Mouse (Mus musculus) splenic B cell, adult 2 months (primary cell): Measurements from ENCODE around the gene Sval2.

Experiments
- DNase-seq: peaks from one replicate; pipeline ENCODE4 v3.0.0-alpha.2; 2011; ENCODE audit warnings: low read depth, low spot score
- H3K27me3 ChIP-seq: 2 replicates; pipeline ENCODE4 v1.6.1; 2012; ENCODE audit warnings: mild to moderate bottlenecking, low read length, moderate library complexity, mixed read lengths; ENCODE audit not compliant: control insufficient read depth, poor library complexity, insufficient read depth, severe bottlenecking
- H3K36me3 ChIP-seq: 2 replicates; pipeline ENCODE4 v1.6.1; 2012; ENCODE audit warnings: mild to moderate bottlenecking, low read length, moderate library complexity, mixed read lengths; ENCODE audit not compliant: control insufficient read depth, poor library complexity, insufficient read depth, severe bottlenecking

Gene Sval2

DNA sequence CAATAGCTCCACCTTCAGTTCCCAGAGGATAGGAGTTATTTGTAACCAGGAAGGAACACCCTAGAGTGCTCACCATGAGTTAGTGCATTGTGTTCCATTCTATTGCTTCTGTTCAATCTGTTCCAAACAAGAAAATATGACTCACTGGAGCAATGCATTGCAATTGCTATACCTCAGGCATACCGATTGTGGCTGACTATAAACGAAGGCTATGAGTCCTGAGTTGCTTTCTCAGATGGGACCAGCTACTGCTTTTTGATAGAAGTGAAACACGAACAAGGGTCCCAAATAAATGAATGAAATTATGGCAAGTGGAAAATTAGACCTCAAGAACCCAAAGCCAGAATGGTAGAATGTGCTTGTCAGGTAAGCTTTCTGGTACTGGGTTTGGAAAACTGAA lies at the start of gene Sval2:
TSS of gene Sval2 (plus strand) at position 301 of the 400 bp plus-strand sequence.
- Histone ChIP-seq H3K27me3 (no peaks in the 10 kb centered on the region), H3K36me3 (no peaks in the 10 kb centered on the region)
- no peak for DNase-seq

DNA sequence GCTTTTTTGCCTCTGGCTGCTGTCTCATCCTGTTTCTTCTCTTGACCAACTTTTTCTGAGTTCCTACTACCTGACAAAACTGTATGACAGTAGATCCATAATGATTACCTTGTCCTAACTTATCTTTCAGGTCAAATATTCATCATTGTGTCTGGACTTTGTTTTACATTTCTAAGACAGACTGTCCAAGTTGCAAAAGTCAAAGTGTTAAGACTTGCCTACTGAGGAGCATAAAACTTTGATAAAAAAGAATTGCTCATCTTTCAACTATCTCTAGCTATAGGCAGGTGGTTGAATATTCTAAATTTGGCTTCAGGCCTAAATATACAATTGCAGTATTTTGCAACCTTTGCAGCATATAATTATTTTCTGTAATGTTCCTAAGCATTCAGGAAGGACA lies 28.7 kb upstream of the Sval2 start:
- H3K27me3 ChIP-seq: no peaks in the 10 kb centered on the region
- no peaks in the 10 kb centered on the region for H3K36me3 ChIP-seq
- no peak for DNase-seq

DNA sequence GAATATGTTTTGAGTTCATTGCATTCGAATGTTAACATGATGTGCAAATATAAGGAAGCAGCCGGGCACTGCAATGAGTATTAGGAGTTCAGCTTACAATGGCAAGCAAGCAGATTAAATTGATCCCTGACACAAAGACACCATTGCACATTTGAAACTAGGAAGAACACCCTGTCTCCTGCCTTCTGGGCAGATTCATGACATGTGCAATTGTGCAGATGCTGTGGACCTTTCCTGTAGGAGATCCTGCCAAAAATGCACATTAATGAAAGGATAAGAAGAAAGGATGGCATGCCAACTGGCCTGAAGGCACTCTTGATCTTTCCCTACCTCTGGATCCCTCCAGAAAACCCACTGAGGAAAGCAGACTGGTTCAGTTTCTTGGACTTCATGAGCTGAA lies 23.3 kb upstream of the Sval2 start:
- Histone ChIP-seq H3K27me3 (no peaks in the 10 kb centered on the region), H3K36me3 (no peaks in the 10 kb centered on the region)
- no peak for DNase-seq

DNA sequence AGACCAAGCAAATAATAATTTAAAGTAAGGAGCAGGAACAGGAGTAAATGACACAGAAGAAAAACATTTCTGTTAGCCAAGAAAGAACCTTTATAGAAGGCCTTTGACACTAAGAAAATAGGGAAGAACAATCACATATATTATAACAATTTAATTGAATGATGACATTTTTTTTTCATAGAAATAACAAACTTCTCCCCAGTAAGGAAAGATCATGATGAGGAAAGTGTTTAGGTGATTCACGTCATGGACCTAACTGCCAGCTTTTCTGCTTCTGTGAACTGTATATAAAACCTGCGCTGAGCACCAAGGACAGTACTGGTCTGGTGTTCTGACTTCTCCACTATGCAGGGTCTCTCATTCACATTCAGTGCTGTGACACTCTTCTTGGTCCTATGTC lies 5.6 kb upstream of the Sval2 start, which contains the start of gene Pip:
TSS of gene Pip (plus strand) at position 301 of the 400 bp plus-strand sequence.
- Histone ChIP-seq H3K27me3 (no peaks in the 10 kb centered on the region), H3K36me3 (no peaks in the 10 kb centered on the region)
- no peak for DNase-seq

DNA sequence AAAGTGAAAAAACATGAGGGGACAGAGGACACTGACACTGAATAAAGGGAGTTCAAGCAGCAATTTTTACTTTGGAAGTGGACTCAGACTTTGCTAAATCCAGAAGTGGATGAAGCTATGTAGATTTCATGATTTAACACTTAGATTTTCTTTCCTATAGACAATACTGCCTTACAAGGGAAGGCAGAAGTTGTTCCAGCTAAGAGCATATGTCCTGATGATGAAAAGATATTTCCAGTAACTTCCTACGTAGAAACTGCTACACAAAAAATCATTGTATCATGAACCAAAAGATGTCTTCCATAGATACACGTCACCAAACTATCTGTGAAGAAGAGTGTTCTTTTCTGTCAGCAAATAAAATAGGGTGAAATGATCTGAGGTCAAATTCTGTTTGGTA lies 11.2 kb downstream of the Sval2 start:
- no peaks in the 10 kb centered on the region for H3K27me3 ChIP-seq
- DNase-seq: no peak
- H3K36me3 ChIP-seq: no peaks in the 10 kb centered on the region

DNA sequence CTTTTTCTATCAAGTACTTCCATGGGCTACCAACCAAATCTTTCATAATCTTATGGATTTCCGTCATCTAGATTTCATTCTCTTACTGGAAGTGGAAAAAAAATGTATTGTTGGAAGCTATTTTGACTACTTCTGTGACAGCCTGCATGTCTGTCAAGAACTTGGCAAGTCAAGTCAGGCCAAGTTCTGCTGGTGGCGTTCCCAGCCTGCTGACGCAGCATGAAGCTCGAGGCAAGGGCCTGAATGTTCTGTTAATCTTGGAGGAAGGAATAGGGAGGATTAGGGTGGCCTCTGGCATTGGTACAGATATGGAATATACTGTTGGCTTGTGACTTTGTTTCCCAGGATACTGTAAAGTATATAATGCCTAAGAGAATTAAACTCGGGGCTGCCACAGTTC lies 58.8 kb downstream of the Sval2 start:
- no peak for DNase-seq
- H3K27me3 ChIP-seq: no peaks in the 10 kb centered on the region
- H3K36me3 ChIP-seq: no peaks in the 10 kb centered on the region
